Mouse (Mus musculus): ENCODE results near the gene Arhgef3. TPM values are rescaled to one million over a fixed set of nuclear protein-coding genes. Genes with fewer than 3 reads are reported as not detected.

Gene Arhgef3
- total RNA-seq, 2 experiments from 2014 or later: 5.8 to 6.3 TPM

GRCm38 (mm10) chr14:27383321-27383830, 268.7 kb downstream of the Arhgef3 start:
- ATAC-seq (replicated peaks; ENCODE audit: low FRiP score, poor library complexity, severe bottlenecking): no peak

- no peak for ATAC-seq (replicated peaks; ENCODE audit: low FRiP score, poor library complexity, severe bottlenecking)
Observed at GRCm38 (mm10) chr14:27384143-27384542, 269.4 kb downstream of the Arhgef3 start.

GRCm38 (mm10) chr14:27388616-27389015, 273.9 kb downstream of the Arhgef3 start:
- ATAC-seq (replicated peaks; ENCODE audit: low FRiP score, poor library complexity, severe bottlenecking): no peak

GRCm38 (mm10) chr14:27389722-27390121, 275.0 kb downstream of the Arhgef3 start:
- no peak for ATAC-seq (replicated peaks; ENCODE audit: low FRiP score, poor library complexity, severe bottlenecking)

- no peak for ATAC-seq (replicated peaks; ENCODE audit: low FRiP score, poor library complexity, severe bottlenecking)
Observed at GRCm38 (mm10) chr14:27390663-27391062, 276.0 kb downstream of the Arhgef3 start.

- no peak for ATAC-seq (replicated peaks; ENCODE audit: low FRiP score, poor library complexity, severe bottlenecking)
Observed at GRCm38 (mm10) chr14:27391776-27392308, 277.1 kb downstream of the Arhgef3 start.

GRCm38 (mm10) chr14:27392660-27393059, 278.0 kb downstream of the Arhgef3 start:
- no peak for ATAC-seq (replicated peaks; ENCODE audit: low FRiP score, poor library complexity, severe bottlenecking)

- ATAC-seq (replicated peaks; ENCODE audit: low FRiP score, poor library complexity, severe bottlenecking): no peak
Observed at GRCm38 (mm10) chr14:27393806-27394205, 279.1 kb downstream of the Arhgef3 start.

GRCm38 (mm10) chr14:27396424-27396823, 281.7 kb downstream of the Arhgef3 start:
- ATAC-seq (replicated peaks; ENCODE audit: low FRiP score, poor library complexity, severe bottlenecking): no peak

- ATAC-seq (replicated peaks; ENCODE audit: low FRiP score, poor library complexity, severe bottlenecking): no peak
Observed at GRCm38 (mm10) chr14:27397526-27397925, 282.8 kb downstream of the Arhgef3 start.

- ATAC-seq (replicated peaks; ENCODE audit: low FRiP score, poor library complexity, severe bottlenecking): no peak
Observed at GRCm38 (mm10) chr14:27400495-27400894, 285.8 kb downstream of the Arhgef3 start.

GRCm38 (mm10) chr14:27401717-27402278, 287.1 kb downstream of the Arhgef3 start:
- no peak for ATAC-seq (replicated peaks; ENCODE audit: low FRiP score, poor library complexity, severe bottlenecking)

- no peak for ATAC-seq (replicated peaks; ENCODE audit: low FRiP score, poor library complexity, severe bottlenecking)
Observed at GRCm38 (mm10) chr14:27402332-27403250, 287.9 kb downstream of the Arhgef3 start.

GRCm38 (mm10) chr14:27405452-27405851, 290.8 kb downstream of the Arhgef3 start:
- no peak for ATAC-seq (replicated peaks; ENCODE audit: low FRiP score, poor library complexity, severe bottlenecking)

GRCm38 (mm10) chr14:27405947-27406346, 291.2 kb downstream of the Arhgef3 start:
- no peak for ATAC-seq (replicated peaks; ENCODE audit: low FRiP score, poor library complexity, severe bottlenecking)

- ATAC-seq (replicated peaks; ENCODE audit: low FRiP score, poor library complexity, severe bottlenecking): no peak
Observed at GRCm38 (mm10) chr14:27408240-27408639, 293.5 kb downstream of the Arhgef3 start.

GRCm38 (mm10) chr14:27409662-27410061, 295.0 kb downstream of the Arhgef3 start:
- ATAC-seq (replicated peaks; ENCODE audit: low FRiP score, poor library complexity, severe bottlenecking): no peak

GRCm38 (mm10) chr14:27411492-27411891, 296.8 kb downstream of the Arhgef3 start:
- ATAC-seq (replicated peaks; ENCODE audit: low FRiP score, poor library complexity, severe bottlenecking): no peak

- no peak for ATAC-seq (replicated peaks; ENCODE audit: low FRiP score, poor library complexity, severe bottlenecking)
Observed at GRCm38 (mm10) chr14:27412699-27413098, 298.0 kb downstream of the Arhgef3 start.

- ATAC-seq (replicated peaks; ENCODE audit: low FRiP score, poor library complexity, severe bottlenecking): no peak
Observed at GRCm38 (mm10) chr14:27413961-27414360, 299.3 kb downstream of the Arhgef3 start.

GRCm38 (mm10) chr14:27420816-27421215, 306.1 kb downstream of the Arhgef3 start:
- no peak for ATAC-seq (replicated peaks; ENCODE audit: low FRiP score, poor library complexity, severe bottlenecking)

Data from erythroid progenitor cell, adult 5-6 weeks (primary cell).